Mouse (Mus musculus) liver, postnatal 0 days (tissue): Measurements from ENCODE around the gene Myrf.

ENCODE experiments used
- CTCF ChIP-seq: sonication (generic); IDR thresholded peaks from 2 replicates; pipeline ENCODE4 v1.5.1; 2016; ENCODE audit warnings: antibody characterized with exemption, low read depth
- EP300 ChIP-seq: IDR thresholded peaks from 2 replicates; pipeline ENCODE4 v1.6.1; 2016; ENCODE audit warnings: antibody characterized with exemption, low read depth, mild to moderate bottlenecking

DNA sequence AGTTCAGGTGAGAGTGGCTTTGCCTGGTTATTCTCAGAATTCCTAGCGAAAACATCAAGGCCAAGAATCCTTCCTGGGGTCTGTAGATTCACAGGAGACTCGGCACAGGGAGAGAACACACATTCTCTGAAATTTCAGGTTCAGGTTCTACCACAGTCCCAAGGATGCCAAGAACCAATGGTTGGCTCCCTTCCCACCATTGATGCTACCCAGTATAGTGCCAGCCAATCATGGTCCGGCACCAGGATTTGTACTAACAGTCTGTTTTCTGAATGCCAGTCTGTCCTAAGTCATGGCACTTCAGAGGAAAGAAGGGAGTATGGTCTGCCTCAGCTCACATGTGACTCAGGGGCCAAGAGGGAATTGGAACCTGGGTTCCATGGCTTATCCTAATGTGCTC is 54.7 kb downstream of the Myrf start:
- TF ChIP-seq CTCF (no peak), EP300 (no peak)
